Mouse (Mus musculus) monocyte, adult 2 months (primary cell): ENCODE data around the gene Tmprss11e.

ENCODE experiments used
- DNase-seq, 2 experiments: peaks; one replicate each; pipeline ENCODE4 v3.0.0; 2022; ENCODE audit warnings: low spot score in 2 of 2, low read depth in 1 of 2

Gene Tmprss11e

GRCm38 (mm10) chr5:86745715-86746114 lies at the start of gene Tmprss11e:
Gene Tmprss11e (minus strand): TSS chr5:86745815.
- no peak for DNase-seq

GRCm38 (mm10) chr5:86792807-86793206 lies 47.2 kb upstream of the Tmprss11e start:
- no peak for DNase-seq

GRCm38 (mm10) chr5:86792249-86792648 lies 46.6 kb upstream of the Tmprss11e start:
- DNase-seq, result no peak

- no peak for DNase-seq
These were observed 44.3 kb upstream of the Tmprss11e start for GRCm38 (mm10) chr5:86789954-86790353.

- DNase-seq, result no peak
These were observed 41.2 kb upstream of the Tmprss11e start for GRCm38 (mm10) chr5:86786798-86787197.

GRCm38 (mm10) chr5:86784205-86784604 lies 38.6 kb upstream of the Tmprss11e start:
- DNase-seq, result no peak

- DNase-seq, result no peak
These were observed 37.4 kb upstream of the Tmprss11e start for GRCm38 (mm10) chr5:86783059-86783458.

- DNase-seq, result no peak
These were observed 32.9 kb upstream of the Tmprss11e start for GRCm38 (mm10) chr5:86778471-86778870.

- DNase-seq, result no peak
These were observed 31.3 kb upstream of the Tmprss11e start for GRCm38 (mm10) chr5:86776941-86777340.

GRCm38 (mm10) chr5:86771010-86771409 lies 25.4 kb upstream of the Tmprss11e start:
- DNase-seq, result no peak

GRCm38 (mm10) chr5:86769015-86769658 lies 23.5 kb upstream of the Tmprss11e start:
- no peak for DNase-seq

- DNase-seq, result no peak
These were observed 2.8 kb downstream of the Tmprss11e start for GRCm38 (mm10) chr5:86742796-86743195.

- DNase-seq, result no peak
These were observed 4.5 kb downstream of the Tmprss11e start for GRCm38 (mm10) chr5:86741146-86741545.

- no peak for DNase-seq
These were observed 9.8 kb downstream of the Tmprss11e start for GRCm38 (mm10) chr5:86735808-86736207.

GRCm38 (mm10) chr5:86730587-86730986 lies 15.0 kb downstream of the Tmprss11e start:
- DNase-seq, result no peak

GRCm38 (mm10) chr5:86728574-86728973 lies 17.0 kb downstream of the Tmprss11e start:
- DNase-seq, result no peak

- no peak for DNase-seq
These were observed 18.6 kb downstream of the Tmprss11e start for GRCm38 (mm10) chr5:86727033-86727432.

GRCm38 (mm10) chr5:86725021-86725420 lies 20.6 kb downstream of the Tmprss11e start:
- no peak for DNase-seq

GRCm38 (mm10) chr5:86722820-86723460 lies 22.7 kb downstream of the Tmprss11e start:
- DNase-seq, result no peak

- DNase-seq, result no peak
These were observed 30.6 kb downstream of the Tmprss11e start for GRCm38 (mm10) chr5:86714967-86715366.

GRCm38 (mm10) chr5:86704923-86705322 lies 40.7 kb downstream of the Tmprss11e start:
- DNase-seq, result no peak

GRCm38 (mm10) chr5:86684667-86685066 lies 60.9 kb downstream of the Tmprss11e start:
- no peak for DNase-seq

- DNase-seq, result no peak
These were observed 69.4 kb downstream of the Tmprss11e start, which contains the start of gene Tmprss11b for GRCm38 (mm10) chr5:86676262-86676661. Gene Tmprss11b (minus strand): TSS chr5:86676362.
